8 mouse cellular contexts compared by ENCODE assay signal in genomic region chr5:33019426-33019821, GRCm38 (mm10). TPM values are rescaled to one million over a fixed set of nuclear protein-coding genes. Genes with fewer than 3 reads are reported as not detected.
A peak's percentile ranks its signal among the peaks of the same experiment; 100 is the strongest.
DNase-seq lines count a peak whose midpoint lies in the region; ATAC-seq and TF ChIP-seq lines count a peak whose summit lies in the region.

No protein-coding gene starts in this region.

- H3K4me2 ChIP-seq in kidney, postnatal 0 days (ENCODE audit: low read length): peak overlapping the region; percentile 89
- peak overlapping the region; percentile 90 for H3K4me2 ChIP-seq in hindbrain, embryonic 13.5 days
- H3K4me2 ChIP-seq in midbrain, embryonic 13.5 days (replicated peaks): peak overlapping the region; percentile 87

- H3K36me3 ChIP-seq in kidney, postnatal 0 days (ENCODE audit: insufficient read depth, low read length): no peaks in the 10 kb centered on the region
- peaks cover 5% of the 10 kb centered on the region; the same call in 1 of the 2 replicates for H3K36me3 ChIP-seq in hindbrain, embryonic 13.5 days
- H3K36me3 ChIP-seq in midbrain, embryonic 13.5 days: peaks cover 15% of the 10 kb centered on the region

- no peak for TF ChIP-seq CTCF in kidney, postnatal 0 days (IDR thresholded peaks at IDR 0.05; ENCODE audit: low read depth)

- H3K27me3 ChIP-seq in kidney, postnatal 0 days (ENCODE audit: insufficient read depth, low read length): no peaks in the 10 kb centered on the region
- no peaks in the 10 kb centered on the region for H3K27me3 ChIP-seq in hindbrain, embryonic 13.5 days
- H3K27me3 ChIP-seq in midbrain, embryonic 13.5 days: no peaks in the 10 kb centered on the region

- DNase-seq in kidney, postnatal 0 days (ENCODE audit: low spot score): no peak
- DNase-seq in kidney, postnatal 10 days: no peak
- no peak for DNase-seq in c-Kit-positive CD71-positive TER-119-positive erythroid progenitor cells, embryonic 14.5 days (ENCODE audit: low spot score)
- no peak for DNase-seq in right cerebral cortex, postnatal 4 days
- DNase-seq in left cerebral cortex, adult 18-20 months (ENCODE audit: low spot score in 2 of 2): no peak

- no peak for ATAC-seq in kidney, postnatal 0 days (replicated peaks; ENCODE audit: low FRiP score, low read depth)
- no peak for ATAC-seq in hindbrain, embryonic 13.5 days (ENCODE audit: low FRiP score)
- ATAC-seq in midbrain, embryonic 13.5 days: no peak

- WGBS in kidney, postnatal 0 days: 0% methylated on average over 12 of the region's 12 CpGs
- WGBS in hindbrain, embryonic 13.5 days: 0% methylated on average over 12 of the region's 12 CpGs
- WGBS in midbrain, embryonic 13.5 days: under 1% methylated on average over 12 of the region's 12 CpGs

- peak overlapping the region; percentile 96 for H3K27ac ChIP-seq in kidney, postnatal 0 days
- peak overlapping the region; percentile 99 for H3K27ac ChIP-seq in brown adipose tissue, adult 24 weeks (replicated peaks; ENCODE audit: low read depth, low read length)
- peak overlapping the region; percentile 100 for H3K27ac ChIP-seq in hindbrain, embryonic 13.5 days
- H3K27ac ChIP-seq in midbrain, embryonic 13.5 days: peak overlapping the region; percentile 100

- H3K4me3 ChIP-seq in kidney, postnatal 0 days (replicated peaks; ENCODE audit: low read depth, low read length): peak overlapping the region; percentile 79
- H3K4me3 ChIP-seq in brown adipose tissue, adult 24 weeks (ENCODE audit: insufficient read depth, low read depth, low read length): peak overlapping the region; percentile 98
- peak overlapping the region; percentile 83 for H3K4me3 ChIP-seq in hindbrain, embryonic 13.5 days
- H3K4me3 ChIP-seq in midbrain, embryonic 13.5 days (replicated peaks): peak overlapping the region; percentile 85

- H3K9ac ChIP-seq in kidney, postnatal 0 days (ENCODE audit: low read depth, low read length): peak overlapping the region; percentile 91
- peak overlapping the region; percentile 98 for H3K9ac ChIP-seq in hindbrain, embryonic 13.5 days
- peak overlapping the region; percentile 95 for H3K9ac ChIP-seq in midbrain, embryonic 13.5 days (replicated peaks)

- no peaks in the 10 kb centered on the region for H3K9me3 ChIP-seq in kidney, postnatal 0 days (replicated peaks; ENCODE audit: low read length)
- no peaks in the 10 kb centered on the region for H3K9me3 ChIP-seq in hindbrain, embryonic 13.5 days
- no peaks in the 10 kb centered on the region for H3K9me3 ChIP-seq in midbrain, embryonic 13.5 days

- peaks cover 6% of the 10 kb centered on the region; the same call in 1 of the 2 replicates for H3K4me1 ChIP-seq in kidney, postnatal 0 days (replicated peaks; ENCODE audit: insufficient read depth, low read length)
- peaks cover 18% of the 10 kb centered on the region for H3K4me1 ChIP-seq in brown adipose tissue, adult 24 weeks (ENCODE audit: control insufficient read depth, insufficient read depth, insufficient read length, low read length)
- H3K4me1 ChIP-seq in hindbrain, embryonic 13.5 days (replicated peaks): peaks cover 54% of the 10 kb centered on the region
- H3K4me1 ChIP-seq in midbrain, embryonic 13.5 days (replicated peaks): peaks cover 52% of the 10 kb centered on the region

RNA-seq across cellular contexts. Expression of gene Ywhah, which starts 0.8 kb away (rescaled TPM):
- polyA plus RNA-seq in kidney, postnatal 0 days (2015; fragmentation: Nextera tagmentation; extraction: Ambion mirVana): 236 and 272 TPM in 2 replicates
- 62.3 and 63.4 TPM in 2 replicates for polyA plus RNA-seq in brown adipose tissue, adult 24 weeks (2012; ENCODE audit: insufficient read depth, insufficient read length, missing spikeins)
- polyA plus RNA-seq in hindbrain, embryonic 13.5 days (2015; fragmentation: Nextera tagmentation; extraction: Ambion mirVana): 613 and 627 TPM in 2 replicates
- polyA plus RNA-seq in midbrain, embryonic 13.5 days (2015; fragmentation: Nextera tagmentation; extraction: Ambion mirVana): 517 and 561 TPM in 2 replicates
- 1,000 to 10,000 TPM; 1,087 to 1,156 TPM for total RNA-seq in left cerebral cortex, adult 18-20 months (2021)
